Mouse (Mus musculus): ENCODE results near the gene A930033H14Rik. TPM values are rescaled to one million over a fixed set of nuclear protein-coding genes. Genes with fewer than 3 reads are reported as not detected.

The A930033H14Rik gene
- polyA plus RNA-seq, 1 experiment = 2.5 TPM

Other genes with a start within 250 kb of the A930033H14Rik start
- gene Rhobtb1, start 61.7 kb downstream of the A930033H14Rik start, polyA plus RNA-seq (2012; rRNA removed) = 14.0 and 20.8 TPM in 2 replicates
- gene Cdk1, start 139.8 kb upstream of the A930033H14Rik start, polyA plus RNA-seq (2012; rRNA removed) = 12.1 and 18.0 TPM in 2 replicates
- gene Ank3, start 185.7 kb upstream of the A930033H14Rik start, polyA plus RNA-seq (2012; rRNA removed) = 27.3 and 40.3 TPM in 2 replicates

Data from urinary bladder, adult 2 months (tissue).